Mouse (Mus musculus) gastrocnemius, adult 18-20 months (tissue): ENCODE data around the gene Serpini1. TPM values are rescaled to one million over a fixed set of nuclear protein-coding genes. Genes with fewer than 3 reads are reported as not detected.
"Not testable (repeated sequence)": the region's sequence is repeated elsewhere in the genome, so short reads cannot be mapped to it uniquely, and the experiment has no call there.

Experiments
- DNase-seq: peaks from one replicate; pipeline ENCODE4 v3.0.0; 2021; ENCODE audit warnings: low spot score
- total RNA-seq, 2 experiments: library from RNA; stranded (reverse); gene quantifications; 2 replicates each; pipeline ENCODE4 v1.2.3; 2021

Serpini1 gene
- total RNA-seq, 2 experiments from 2014 or later, result 0.48 to 0.88 TPM

DNA sequence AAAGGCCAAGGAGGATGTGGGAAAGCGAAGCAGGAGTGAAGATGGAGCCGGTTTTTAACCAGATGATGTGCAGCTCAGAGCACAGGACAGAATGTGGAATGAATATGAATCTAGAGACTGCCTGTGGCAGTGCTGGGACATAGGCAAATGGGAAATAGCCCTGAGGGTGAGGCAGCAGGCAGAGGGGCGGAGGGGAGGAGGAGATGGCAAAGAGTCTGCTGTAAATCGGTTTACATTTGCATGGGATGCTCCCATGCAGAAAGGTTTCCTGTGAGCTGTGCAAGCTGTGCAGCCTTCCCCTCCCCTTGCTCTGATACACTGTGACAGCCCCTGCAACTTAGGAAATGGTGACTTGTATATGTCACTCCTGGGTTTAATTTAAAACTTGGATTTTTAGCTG, 76.3 kb downstream of the Serpini1 start:
- no peak for DNase-seq

DNA sequence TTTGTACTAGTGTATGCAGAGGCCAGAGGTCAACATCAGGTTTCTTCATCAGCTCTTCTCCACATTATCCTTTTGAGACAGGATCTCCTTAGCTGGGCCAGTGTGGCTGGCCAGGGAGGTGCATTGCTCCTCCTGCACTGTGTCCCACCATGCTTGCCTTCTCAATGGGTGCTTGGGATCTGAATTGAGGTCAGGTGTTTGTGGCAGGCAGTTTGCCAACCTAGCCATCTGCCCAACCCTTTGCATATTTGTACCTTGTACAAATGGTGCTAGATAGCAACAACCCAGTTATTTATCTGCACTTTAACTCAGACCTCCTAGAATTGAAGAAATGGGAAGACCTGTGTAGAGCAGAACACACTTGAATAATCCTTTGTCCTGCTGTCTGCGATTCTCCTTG, 78.3 kb downstream of the Serpini1 start:
- DNase-seq, result no peak

DNA sequence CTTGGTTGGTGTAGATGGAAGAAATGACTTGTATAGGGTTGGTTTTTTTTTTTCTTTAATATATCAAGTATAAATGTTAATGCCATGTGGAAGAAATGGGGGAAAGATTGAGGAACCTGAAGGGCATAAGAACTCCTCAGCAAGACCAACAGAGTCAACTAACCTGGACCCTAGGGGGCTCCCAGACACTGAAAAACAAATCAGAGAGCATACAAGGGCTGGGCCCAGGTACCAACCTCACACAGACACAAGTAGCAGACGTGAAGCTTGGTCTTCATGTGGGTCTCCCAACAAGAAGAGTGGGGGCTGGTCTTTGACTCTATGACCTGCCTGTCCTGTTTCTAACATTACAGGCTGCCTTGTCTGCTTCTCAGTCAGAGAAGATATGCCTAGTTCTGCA, 82.2 kb downstream of the Serpini1 start:
- no peak for DNase-seq

DNA sequence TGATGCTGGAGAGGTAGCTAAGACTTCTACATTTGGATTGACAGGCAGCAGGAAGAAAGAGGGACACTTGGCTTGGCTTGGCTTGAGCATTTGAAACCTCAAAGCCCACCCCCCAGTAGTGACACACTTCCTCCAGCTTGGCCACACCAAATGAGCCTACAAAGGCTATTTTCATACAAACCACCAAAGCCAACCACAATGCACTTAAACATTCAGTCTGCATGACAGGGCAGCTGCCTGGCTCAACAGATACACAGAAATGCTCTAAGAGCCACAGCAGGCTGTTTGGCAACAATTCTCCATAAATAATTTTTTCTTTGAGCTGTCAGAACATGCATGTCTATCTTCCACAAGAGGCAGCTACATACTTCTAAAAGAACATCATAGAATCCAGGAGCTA, 90.2 kb downstream of the Serpini1 start:
- DNase-seq, result no peak

DNA sequence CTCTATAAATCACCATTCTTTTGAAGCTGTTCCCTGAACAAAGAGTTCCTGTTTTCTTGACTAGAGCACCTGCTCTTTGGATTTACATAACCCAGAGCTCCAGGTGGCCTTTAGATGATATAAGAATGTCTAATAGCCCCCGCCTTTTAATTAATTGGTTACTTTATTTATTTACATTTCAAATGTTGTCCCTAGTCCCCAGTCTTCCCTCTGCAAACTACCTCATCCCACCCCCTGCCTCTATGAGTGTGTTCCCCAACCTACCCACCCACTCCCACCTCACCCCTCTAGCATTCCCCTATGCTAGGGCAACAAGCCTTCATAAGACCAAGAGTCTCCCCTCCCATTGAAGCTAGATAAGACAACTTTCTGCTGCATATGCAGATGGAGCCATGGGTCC, 90.9 kb downstream of the Serpini1 start:
- DNase-seq, result no peak

DNA sequence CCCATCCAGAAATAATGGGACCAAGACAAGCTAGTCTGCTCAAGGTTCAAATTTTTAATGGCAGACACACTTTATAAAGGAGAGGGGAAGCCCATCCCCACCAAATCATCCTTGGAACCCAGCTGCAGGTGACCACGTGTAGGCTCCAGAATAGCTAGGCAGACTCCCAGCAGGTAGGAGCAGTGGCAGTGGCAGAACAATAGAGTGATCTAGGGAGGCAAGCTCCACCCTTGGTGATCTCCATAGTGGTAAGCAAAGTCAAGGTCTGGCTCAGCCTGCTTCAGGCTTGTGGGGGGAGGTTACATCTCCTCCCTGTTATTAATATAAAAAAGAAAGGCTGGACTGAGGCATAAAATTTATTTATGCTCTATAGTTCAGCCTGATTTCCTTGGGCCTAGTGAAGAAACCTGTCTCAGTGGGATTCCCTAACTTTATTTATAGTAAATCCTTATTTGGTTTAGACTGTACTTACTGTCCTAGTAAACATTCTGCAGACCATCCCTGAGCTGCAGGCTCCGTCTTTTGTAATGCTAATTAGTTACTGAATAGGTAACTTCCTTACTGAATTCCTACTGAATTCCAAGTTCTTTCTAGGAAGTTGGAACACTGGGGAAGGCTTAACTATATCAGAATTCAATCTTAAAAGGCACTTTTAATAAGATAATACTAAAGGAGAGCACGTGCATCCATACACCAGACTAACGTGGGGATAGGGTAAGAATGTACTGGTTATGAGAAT, 93.2 kb downstream of the Serpini1 start:
- DNase-seq, result not testable (repeated sequence)

DNA sequence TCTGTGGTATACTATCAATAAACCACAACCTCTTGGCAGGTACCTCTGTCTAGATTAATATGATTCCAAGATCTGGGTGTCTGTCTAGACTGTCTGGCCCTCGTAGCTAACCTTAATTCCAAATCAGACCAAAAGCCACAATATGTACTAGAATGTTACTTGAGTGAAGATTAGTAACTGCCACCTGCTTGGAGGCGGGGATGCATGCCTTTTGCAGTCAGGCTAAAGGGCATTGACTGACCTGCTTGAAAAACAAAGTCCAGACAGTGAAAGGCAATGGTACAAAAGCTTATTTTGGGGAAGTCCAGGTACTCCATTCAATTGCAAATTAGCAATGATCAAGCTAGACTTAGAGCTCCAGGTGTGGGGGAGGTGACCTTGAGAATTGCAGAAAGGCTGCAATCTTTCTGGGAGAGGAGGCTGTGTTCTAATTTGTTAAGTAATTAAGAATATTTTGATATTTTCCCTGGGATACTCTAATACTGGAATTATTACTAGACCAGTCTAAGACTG, 94.3 kb downstream of the Serpini1 start:
- no peak for DNase-seq

DNA sequence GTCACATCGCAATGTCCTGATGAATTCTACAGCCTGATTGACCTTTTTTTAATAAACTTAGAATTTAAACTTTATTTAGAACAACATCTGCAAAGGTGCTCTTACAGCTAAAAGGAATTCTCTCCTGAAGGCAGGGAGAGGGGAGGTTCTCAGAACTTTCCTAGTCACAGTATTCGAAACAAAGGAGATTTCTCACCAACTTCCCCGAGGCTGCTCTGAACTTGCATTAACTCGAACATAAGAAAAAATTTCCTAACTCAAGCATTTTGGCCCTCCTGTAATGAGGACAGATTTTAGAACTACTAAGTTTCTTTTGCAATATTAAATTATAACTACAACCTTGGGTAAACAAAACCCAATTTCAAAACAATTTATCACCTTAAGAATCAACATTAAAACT, 96.6 kb downstream of the Serpini1 start:
- DNase-seq, result not testable (repeated sequence)

DNA sequence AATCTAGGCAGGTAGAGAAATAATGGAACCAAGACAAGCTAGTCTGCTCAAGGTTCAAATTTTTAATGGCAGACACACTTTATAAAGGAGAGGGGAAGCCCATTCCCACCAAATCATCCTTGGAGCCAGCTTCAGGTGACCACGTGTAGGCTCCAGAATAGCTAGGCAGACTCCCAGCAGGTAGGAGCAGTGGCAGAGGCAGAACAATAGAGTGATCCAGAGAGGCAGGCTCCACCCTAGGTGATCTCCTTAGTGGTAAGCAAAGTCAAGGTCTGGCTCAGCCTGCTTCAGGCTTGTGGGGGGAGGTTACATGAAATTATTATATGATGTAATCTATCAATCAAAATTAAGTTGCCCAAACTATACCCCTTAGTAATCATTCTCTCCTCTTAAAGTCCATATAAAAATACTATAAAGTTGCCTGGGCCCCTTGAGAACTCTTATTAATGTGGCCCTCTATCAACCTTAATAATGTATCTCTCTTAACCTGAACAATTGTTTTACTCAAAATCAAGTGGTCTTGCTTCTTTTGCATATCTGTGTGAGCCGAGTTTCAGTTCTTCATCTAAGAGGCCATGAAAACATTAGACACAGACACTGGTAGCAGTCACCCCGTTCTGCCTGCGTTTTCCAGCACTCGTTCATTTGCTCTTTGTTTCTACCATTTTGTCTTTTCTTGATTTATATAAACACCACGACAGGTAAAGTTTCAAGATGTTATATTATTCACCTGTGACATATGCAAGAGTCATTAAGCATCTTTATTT, 98.4 kb downstream of the Serpini1 start:
- DNase-seq, result no peak

DNA sequence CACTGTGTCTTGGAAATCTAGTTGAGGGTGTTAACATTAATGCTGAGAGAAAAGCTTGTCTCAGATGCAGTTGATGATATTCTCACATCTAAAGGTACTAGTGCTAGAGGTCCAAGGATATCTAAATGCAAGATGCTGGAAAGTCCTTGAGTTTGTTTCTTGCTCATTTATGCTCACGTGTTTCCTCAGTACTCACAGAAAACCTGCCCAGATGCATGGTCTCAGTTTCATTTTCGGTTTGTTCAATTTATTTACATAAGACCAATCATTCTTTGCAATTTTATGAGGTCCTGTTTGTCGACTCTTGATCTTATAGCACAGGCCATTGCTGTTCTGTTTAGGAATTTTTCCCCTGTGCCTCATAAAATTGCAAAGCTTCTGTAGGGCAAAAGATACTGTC, 109.6 kb downstream of the Serpini1 start:
- no peak for DNase-seq

DNA sequence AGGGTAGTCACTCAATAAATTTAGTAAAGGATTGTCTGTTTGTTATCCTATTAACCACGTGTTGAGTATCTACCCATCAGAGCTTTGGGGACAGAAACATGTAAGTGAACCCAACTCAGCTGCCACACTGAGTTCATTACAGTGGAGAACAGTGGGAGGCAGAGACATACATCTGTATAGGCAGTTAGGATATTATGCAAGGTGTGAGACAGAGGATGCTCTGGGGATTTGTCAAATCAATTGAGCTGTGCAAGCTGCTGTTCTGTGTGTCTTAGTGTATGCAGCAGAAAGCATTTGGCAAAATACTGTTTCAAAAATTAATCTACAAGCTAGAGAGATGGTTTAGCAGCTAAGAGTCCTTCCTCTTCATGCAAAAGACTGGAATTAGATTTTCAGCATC, 113.1 kb downstream of the Serpini1 start:
- no peak for DNase-seq

DNA sequence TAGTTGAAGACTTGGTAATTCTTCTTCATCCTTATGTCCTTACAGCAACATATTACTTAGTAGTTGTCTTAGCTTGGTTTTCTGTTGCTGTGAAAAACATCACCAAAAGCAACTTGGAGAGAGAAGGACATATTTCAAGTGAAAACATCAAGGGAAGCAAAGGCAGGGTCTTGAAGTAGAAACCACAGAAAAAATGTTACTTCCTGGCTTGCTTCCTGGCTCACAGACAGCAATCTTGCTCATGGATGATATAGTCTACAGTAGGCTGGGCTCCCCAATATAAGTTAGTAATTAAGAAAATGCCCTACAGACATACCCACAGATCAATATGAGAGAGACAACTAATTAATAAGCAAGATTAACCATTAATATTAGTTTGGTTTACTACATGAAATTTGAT, 125.5 kb downstream of the Serpini1 start:
- no peak for DNase-seq

DNA sequence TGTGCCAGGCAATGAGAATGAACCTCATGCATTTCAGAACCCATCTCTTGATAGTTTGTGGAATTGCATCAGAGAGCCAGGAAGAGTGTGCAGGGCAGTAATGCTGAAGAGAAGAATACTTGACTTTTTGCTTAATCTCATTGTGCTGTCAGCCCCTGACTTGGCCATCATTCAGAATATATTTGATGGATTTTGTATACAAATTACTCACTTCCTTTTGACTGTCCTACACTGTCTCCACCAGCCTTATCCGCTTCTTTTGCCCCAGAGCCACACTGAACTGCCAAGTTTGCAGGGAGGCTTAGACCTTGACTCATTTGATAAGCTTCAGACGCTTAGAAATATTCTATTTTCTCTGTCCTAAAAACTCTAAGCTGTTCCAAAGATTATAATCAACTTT, 129.4 kb downstream of the Serpini1 start:
- no peak for DNase-seq

DNA sequence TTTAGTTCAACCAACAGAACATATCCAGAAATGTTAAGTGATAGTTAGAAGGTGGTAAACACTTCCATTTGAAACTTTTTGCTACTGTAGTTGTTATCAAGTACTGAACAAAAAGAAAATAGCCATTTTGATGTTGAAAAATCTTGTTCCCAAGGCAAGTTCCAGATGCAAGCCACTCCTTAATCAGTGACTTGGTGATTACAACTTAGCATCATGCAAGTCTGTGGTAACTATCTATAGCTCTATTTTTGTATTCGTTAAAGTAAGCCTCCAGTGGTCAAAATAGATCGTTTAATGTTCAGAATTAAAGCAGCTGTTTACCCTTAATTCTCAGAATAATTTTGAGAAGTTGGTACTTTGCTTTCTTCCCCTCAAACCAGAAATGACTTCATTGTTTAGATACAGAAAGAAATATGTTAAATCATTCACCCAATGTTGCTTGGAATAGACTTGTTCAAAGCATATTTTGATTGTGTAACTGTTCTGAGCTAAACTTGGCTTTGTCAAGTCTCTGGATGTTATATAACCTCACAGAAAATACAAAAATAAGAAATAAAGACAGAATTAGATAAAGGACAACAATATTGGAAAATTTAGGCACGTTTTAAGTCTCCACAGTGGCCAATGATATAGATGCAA, 130.0 kb downstream of the Serpini1 start:
- no peak for DNase-seq

DNA sequence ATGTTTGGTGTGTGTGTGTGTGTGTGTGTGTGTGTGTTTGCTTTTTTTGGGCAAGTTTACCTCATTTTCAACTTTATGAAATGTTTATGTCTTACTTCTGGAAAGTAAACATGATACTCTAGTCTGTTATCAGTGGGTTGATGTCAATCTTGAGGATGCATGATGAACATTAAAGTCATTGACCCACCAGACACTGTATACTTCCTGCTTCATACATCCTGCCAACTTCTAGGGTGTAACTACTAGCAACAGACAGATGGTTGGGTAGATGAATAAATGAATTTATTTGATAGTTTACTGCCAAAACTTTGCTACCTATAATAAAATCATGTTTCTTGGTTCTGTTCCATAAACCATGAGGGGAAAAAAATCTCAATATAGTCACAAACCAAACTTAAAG, 133.0 kb downstream of the Serpini1 start:
- DNase-seq, result no peak

DNA sequence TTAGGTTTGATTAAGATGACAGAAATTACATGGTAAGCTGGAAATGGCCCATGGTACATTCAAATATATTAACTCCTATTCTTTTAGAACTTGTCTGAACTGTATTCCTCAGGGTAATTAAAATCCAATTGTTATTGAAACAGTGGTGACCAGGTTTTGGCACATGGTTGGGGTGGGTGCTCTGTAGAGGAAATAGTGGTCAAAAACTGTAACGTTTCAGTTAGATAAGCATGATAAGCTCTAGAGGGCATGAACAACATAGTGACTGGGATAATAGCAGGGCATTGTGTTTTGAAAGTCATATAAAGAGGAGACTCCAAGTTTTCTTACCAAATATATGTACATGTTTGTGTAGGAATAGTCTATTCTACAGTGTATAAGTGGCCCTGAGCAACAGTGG, 134.7 kb downstream of the Serpini1 start:
- no peak for DNase-seq

Other genes starting within 250 kb of the Serpini1 start
- not detected for gene Wdr49, start 75.4 kb upstream of the Serpini1 start, total RNA-seq
- 10 to 100 TPM; 13.2 to 13.9 TPM for gene Pdcd10, start 691 bp upstream of the Serpini1 start, total RNA-seq
- not detected for gene Gm29133, start 190.7 kb downstream of the Serpini1 start, total RNA-seq